10 mouse cellular contexts compared by ENCODE assay signal in genomic region chr5:66603223-66603622, GRCm38 (mm10). TPM values are rescaled to one million over a fixed set of nuclear protein-coding genes. Genes with fewer than 3 reads are reported as not detected.
DNase-seq lines count a peak whose midpoint lies in the region; ATAC-seq and TF ChIP-seq lines count a peak whose summit lies in the region.
"Had no signal": no experiment of that assay in that cellular context is flagged by ENCODE, and none has a peak within 500 bp of the region (broad histone marks: within the 10 kb centered on the region; RNA-seq: fewer than 3 reads in every experiment).

No protein-coding gene starts in this region.

- no peak overlapping the region for H3K4me2 ChIP-seq in liver, postnatal 0 days (ENCODE audit: low read depth, low read length)
- H3K4me2 ChIP-seq in heart, embryonic 11.5 days: peak overlapping the region; percentile 29; the same call in 1 of the 2 replicates
- peak overlapping the region; percentile 14; the same call in 1 of the 2 replicates for H3K4me2 ChIP-seq in stomach, embryonic 16.5 days (ENCODE audit: low read depth, low read length)
- H3K4me2 ChIP-seq in hindbrain, embryonic 14.5 days (replicated peaks): no peak overlapping the region
- H3K4me2 ChIP-seq: neural tube, embryonic 12.5 days had no signal

- TF ChIP-seq EP300 in liver, postnatal 0 days (IDR thresholded peaks at IDR 0.05; ENCODE audit: low read depth): no peak

- 27% methylated on average over 7 of the region's 7 CpGs for WGBS in liver, postnatal 0 days (ENCODE audit: insufficient replicate concordance)
- 39% methylated on average over 7 of the region's 7 CpGs for WGBS in heart, embryonic 11.5 days (ENCODE audit: insufficient replicate concordance)
- WGBS in stomach, embryonic 16.5 days: 16% methylated on average over 7 of the region's 7 CpGs
- 51% methylated on average over 7 of the region's 7 CpGs for WGBS in hindbrain, embryonic 14.5 days

- TF ChIP-seq CTCF in liver, postnatal 0 days (IDR thresholded peaks at IDR 0.05; ENCODE audit: low read depth): no peak

- no peaks in the 10 kb centered on the region for H3K36me3 ChIP-seq in liver, postnatal 0 days (replicated peaks; ENCODE audit: insufficient read depth, low read length)
- H3K36me3 ChIP-seq in heart, embryonic 11.5 days (ENCODE audit: control insufficient read depth, insufficient read depth, low read length): no peaks in the 10 kb centered on the region
- no peaks in the 10 kb centered on the region for H3K36me3 ChIP-seq in stomach, embryonic 16.5 days (ENCODE audit: control insufficient read depth, insufficient read depth, low read length)
- H3K36me3 ChIP-seq in hindbrain, embryonic 14.5 days (replicated peaks; ENCODE audit: control insufficient read depth, insufficient read depth): no peaks in the 10 kb centered on the region
- H3K36me3 ChIP-seq: neural tube, embryonic 12.5 days had no signal

- no peaks in the 10 kb centered on the region for H3K9me3 ChIP-seq in liver, postnatal 0 days (ENCODE audit: low read length)
- no peaks in the 10 kb centered on the region for H3K9me3 ChIP-seq in heart, embryonic 11.5 days (replicated peaks; ENCODE audit: control insufficient read depth, low read length)
- no peaks in the 10 kb centered on the region for H3K9me3 ChIP-seq in stomach, embryonic 16.5 days (replicated peaks; ENCODE audit: control insufficient read depth, low read length)
- no peaks in the 10 kb centered on the region for H3K9me3 ChIP-seq in hindbrain, embryonic 14.5 days (ENCODE audit: control insufficient read depth, low read length)
- H3K9me3 ChIP-seq: neural tube, embryonic 12.5 days had no signal

- H3K4me1 ChIP-seq in liver, postnatal 0 days (ENCODE audit: insufficient read depth): peaks cover 3% of the 10 kb centered on the region; the same call in 1 of the 2 replicates
- H3K4me1 ChIP-seq in heart, embryonic 11.5 days (ENCODE audit: control insufficient read depth, insufficient read depth, low read length): peaks cover 37% of the 10 kb centered on the region
- 0 out of 2 replicates have a peak, but pooled peaks cover 12% of the 10 kb centered on the region for H3K4me1 ChIP-seq in stomach, embryonic 16.5 days (ENCODE audit: control insufficient read depth, insufficient read depth, low read length)
- 0 out of 2 replicates have a peak, but pooled peaks cover 11% of the 10 kb centered on the region for H3K4me1 ChIP-seq in hindbrain, embryonic 14.5 days (replicated peaks; ENCODE audit: control insufficient read depth, insufficient read depth, low read length)

- H3K27me3 ChIP-seq in liver, postnatal 0 days (ENCODE audit: insufficient read depth, low read length): no peaks in the 10 kb centered on the region
- H3K27me3 ChIP-seq in heart, embryonic 11.5 days (ENCODE audit: control insufficient read depth, insufficient read depth, low read length): no peaks in the 10 kb centered on the region
- no peaks in the 10 kb centered on the region for H3K27me3 ChIP-seq in stomach, embryonic 16.5 days (ENCODE audit: control insufficient read depth, insufficient read depth, low read length)
- H3K27me3 ChIP-seq in hindbrain, embryonic 14.5 days (ENCODE audit: control insufficient read depth, insufficient read depth, low read length): no peaks in the 10 kb centered on the region
- H3K27me3 ChIP-seq: neural tube, embryonic 12.5 days had no signal

- no peak overlapping the region for H3K9ac ChIP-seq in liver, postnatal 0 days (replicated peaks)
- H3K9ac ChIP-seq in heart, embryonic 11.5 days (ENCODE audit: low read depth, low read length): no peak overlapping the region
- H3K9ac ChIP-seq in stomach, embryonic 16.5 days (ENCODE audit: low read length): no peak overlapping the region
- no peak overlapping the region for H3K9ac ChIP-seq in hindbrain, embryonic 14.5 days
- H3K9ac ChIP-seq: liver, embryonic 14.5 days; neural tube, embryonic 12.5 days had no signal

- H3K27ac ChIP-seq in liver, postnatal 0 days (ENCODE audit: low read depth): 0 out of 2 replicates have a peak overlapping the region, but pooled peaks have one; percentile 26
- no peak overlapping the region for H3K27ac ChIP-seq in heart, embryonic 11.5 days (ENCODE audit: low read depth, low read length)
- no peak overlapping the region for H3K27ac ChIP-seq in stomach, embryonic 16.5 days (ENCODE audit: low read length)
- H3K27ac ChIP-seq in hindbrain, embryonic 14.5 days: no peak overlapping the region
- H3K27ac ChIP-seq: liver, embryonic 14.5 days; neural tube, embryonic 12.5 days had no signal

- intact Hi-C loops in left cerebral cortex, postnatal 14 days (cut with DNase I): no loop called here

- no peak overlapping the region for H3K4me3 ChIP-seq in liver, postnatal 0 days (ENCODE audit: low read depth, low read length)
- no peak overlapping the region for H3K4me3 ChIP-seq in heart, embryonic 11.5 days (ENCODE audit: low read depth, low read length)
- no peak overlapping the region for H3K4me3 ChIP-seq in stomach, embryonic 16.5 days (replicated peaks; ENCODE audit: low read length)
- no peak overlapping the region for H3K4me3 ChIP-seq in hindbrain, embryonic 14.5 days (replicated peaks; ENCODE audit: low read length)
- H3K4me3 ChIP-seq: neural tube, embryonic 12.5 days had no signal

- peak; percentile 40; the same call in 1 of the 2 replicates for ATAC-seq in liver, postnatal 0 days
- no peak for ATAC-seq in heart, embryonic 11.5 days (replicated peaks; ENCODE audit: insufficient number of reproducible peaks, low FRiP score, low TSS enrichment)
- peak; percentile 56; the same call in 1 of the 2 replicates for ATAC-seq in stomach, embryonic 16.5 days (ENCODE audit: insufficient read depth, low FRiP score)
- no peak for ATAC-seq in hindbrain, embryonic 14.5 days (ENCODE audit: low FRiP score)

- DNase-seq in liver, postnatal 0 days: no peak
- no peak for DNase-seq in liver
- DNase-seq in kidney, postnatal 14 days: peak; percentile 70
- DNase-seq in hindbrain, embryonic 14.5 days (ENCODE audit: low spot score): no peak
- DNase-seq in left cerebral cortex, postnatal 14 days (ENCODE audit: low spot score in 2 of 2): no peak
- DNase-seq in thymus, postnatal 4 days: no peak

RNA-seq across cellular contexts. Expression of gene Apbb2, which starts 15.4 kb away (rescaled TPM):
- 5.3 and 5.6 TPM in 2 replicates for polyA plus RNA-seq in liver, postnatal 0 days (2015; fragmentation: Nextera tagmentation; extraction: Ambion mirVana)
- 25.9 and 28.0 TPM in 2 replicates for polyA plus RNA-seq in heart, embryonic 11.5 days (2014; fragmentation: Nextera tagmentation; extraction: Ambion mirVana)
- 33.7 and 33.9 TPM in 2 replicates for polyA plus RNA-seq in stomach, embryonic 16.5 days (2015; fragmentation: Nextera tagmentation; extraction: Ambion mirVana)
- 113 and 123 TPM in 2 replicates for polyA plus RNA-seq in hindbrain, embryonic 14.5 days (2014; fragmentation: Nextera tagmentation; extraction: Ambion mirVana)
- 10 to 100 TPM; 63.5 to 70.7 TPM for total RNA-seq in left cerebral cortex, postnatal 14 days (2021)

Comparison
In these comparisons a context has a peak if more than half of its experiments do, and no peak if none do; other contexts are left out.
1. ATAC-seq: peak in liver, postnatal 0 days (single experiment) and stomach, embryonic 16.5 days (single experiment); none in heart, embryonic 11.5 days (single experiment) and hindbrain, embryonic 14.5 days (single experiment).
2. H3K4me2 ChIP-seq: peak in heart, embryonic 11.5 days (single experiment) and stomach, embryonic 16.5 days (single experiment); none in liver, postnatal 0 days (single experiment) and hindbrain, embryonic 14.5 days (single experiment).